Mouse (Mus musculus) kidney, postnatal 36 days (tissue): ENCODE data around the gene Cd86.

ENCODE experiments used
- DNase-seq, 2 experiments: peaks; one replicate each; pipeline ENCODE4 v3.0.0; 2021 to 2022; ENCODE audit warnings: mixed read lengths in 2 of 2

The Cd86 gene

DNA sequence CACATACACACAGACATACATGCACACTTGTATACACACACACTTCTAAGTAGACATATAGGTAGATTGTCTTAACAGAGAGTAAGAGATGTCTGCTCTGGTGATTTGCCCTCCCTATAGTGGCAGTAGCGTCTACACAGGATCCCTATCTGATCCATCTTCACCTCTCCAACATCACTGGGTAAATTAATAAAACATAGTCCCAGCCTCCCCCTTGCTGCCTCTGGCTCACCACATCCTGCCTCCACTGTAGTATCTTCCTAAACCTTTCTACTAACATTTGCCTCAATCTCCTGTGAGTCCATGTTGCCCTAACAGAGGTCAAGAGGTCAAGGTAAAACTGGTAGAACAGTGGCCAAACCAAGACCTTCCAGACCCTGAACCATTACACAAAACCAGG, 10.7 kb downstream of the Cd86 start:
- no peak for DNase-seq

DNA sequence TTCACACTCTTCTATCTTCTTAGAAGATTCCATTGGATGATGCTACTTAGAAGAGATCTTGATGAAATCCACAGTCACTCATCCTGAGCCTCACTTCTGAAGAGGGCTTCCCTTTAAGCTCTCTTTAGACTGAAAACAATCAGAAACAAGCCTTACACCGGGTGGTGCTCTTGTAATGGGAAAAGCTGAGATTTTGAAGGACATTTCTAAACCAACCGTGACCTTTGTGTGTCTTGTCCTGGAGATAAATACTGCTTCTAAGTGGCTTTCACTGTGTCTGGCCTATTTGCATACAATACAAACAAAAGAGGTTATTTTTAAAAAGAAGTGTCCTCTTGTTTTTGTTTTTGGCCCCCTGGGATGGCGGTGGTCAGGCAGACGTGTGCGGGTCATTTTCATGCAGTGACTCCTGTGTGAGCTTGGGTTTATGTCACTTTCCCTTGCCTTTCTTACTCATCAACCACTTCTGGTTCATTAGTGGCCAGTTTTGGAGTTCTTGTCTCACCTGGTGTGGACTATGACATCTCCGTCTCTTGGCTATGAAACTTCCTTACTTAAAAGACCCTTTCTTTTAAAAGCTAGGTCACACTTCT, 14.6 kb downstream of the Cd86 start:
- no peak for DNase-seq

DNA sequence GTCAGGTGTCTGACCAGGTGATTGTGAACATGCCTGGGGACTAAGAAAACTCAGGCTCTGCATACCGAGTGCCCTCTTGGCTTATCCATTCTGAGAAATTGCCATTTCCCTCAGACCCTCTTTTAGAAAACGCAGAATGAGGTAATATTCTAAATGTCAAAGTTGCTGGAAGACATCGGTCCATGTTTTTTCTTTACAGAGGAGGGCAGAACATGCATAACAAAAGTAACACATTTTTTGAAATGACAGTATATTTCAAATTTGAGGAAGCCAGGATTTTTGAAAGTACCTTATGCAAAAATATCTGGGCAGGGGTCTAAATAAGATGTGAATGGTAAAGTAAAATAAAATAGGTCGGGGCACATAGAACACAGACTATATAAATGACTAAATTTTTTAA, 15.4 kb downstream of the Cd86 start:
- DNase-seq, result no peak

DNA sequence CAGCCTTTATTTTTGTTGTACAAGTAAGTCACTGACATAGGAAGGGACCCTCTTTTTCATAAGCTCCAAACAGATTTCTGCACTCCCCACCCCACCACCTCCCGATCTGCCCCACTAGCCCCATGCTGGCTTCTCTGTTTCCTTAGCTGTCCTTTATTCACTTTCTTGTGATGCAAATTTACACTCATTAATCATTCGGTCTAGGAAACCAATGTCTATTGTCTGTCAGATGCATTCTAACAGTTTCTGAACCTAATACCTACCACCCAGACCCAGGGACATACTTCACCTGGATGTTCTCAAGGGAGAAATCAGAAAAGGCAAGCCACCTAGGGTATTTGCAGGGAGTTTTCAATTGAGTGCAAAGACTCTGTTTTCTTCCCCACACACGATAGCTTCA, 16.6 kb downstream of the Cd86 start:
- DNase-seq, result no peak

DNA sequence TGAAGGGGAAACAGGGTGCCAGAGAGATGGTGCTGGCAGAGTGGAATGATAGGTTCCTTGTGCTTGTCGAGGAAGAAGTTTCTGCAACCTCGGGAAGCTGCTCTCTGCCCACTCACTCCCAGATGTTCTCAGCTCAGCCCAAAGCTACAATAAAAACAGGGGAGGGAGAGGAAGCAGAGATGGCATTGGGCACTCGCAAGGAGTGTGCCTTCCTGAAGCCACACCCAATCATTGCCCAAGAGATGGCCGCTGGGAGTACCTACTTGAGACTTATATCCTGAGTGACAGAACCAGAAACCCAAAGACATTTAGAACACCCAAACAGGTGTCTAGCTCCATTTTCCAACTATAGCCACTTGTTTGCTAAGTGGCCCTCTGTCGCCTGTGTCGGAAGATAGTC, 20.8 kb downstream of the Cd86 start:
- no peak for DNase-seq

DNA sequence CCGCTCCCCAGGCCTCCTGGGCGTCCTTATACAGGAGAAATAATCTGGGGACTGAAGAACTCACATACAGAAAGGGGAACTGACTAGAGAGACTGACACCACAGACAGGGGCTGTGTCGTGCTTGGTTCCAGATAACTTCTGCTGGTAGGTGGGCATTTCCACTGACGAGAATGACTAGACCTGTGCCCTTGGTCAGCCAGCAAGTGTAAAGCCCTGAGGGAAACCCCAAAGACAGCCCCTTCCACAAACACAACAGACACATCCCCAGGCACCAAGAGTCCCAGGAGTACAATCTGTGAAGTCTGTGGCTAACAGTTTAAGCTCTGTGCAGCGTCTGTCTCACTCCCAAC, 23.2 kb downstream of the Cd86 start:
- no peak for DNase-seq

DNA sequence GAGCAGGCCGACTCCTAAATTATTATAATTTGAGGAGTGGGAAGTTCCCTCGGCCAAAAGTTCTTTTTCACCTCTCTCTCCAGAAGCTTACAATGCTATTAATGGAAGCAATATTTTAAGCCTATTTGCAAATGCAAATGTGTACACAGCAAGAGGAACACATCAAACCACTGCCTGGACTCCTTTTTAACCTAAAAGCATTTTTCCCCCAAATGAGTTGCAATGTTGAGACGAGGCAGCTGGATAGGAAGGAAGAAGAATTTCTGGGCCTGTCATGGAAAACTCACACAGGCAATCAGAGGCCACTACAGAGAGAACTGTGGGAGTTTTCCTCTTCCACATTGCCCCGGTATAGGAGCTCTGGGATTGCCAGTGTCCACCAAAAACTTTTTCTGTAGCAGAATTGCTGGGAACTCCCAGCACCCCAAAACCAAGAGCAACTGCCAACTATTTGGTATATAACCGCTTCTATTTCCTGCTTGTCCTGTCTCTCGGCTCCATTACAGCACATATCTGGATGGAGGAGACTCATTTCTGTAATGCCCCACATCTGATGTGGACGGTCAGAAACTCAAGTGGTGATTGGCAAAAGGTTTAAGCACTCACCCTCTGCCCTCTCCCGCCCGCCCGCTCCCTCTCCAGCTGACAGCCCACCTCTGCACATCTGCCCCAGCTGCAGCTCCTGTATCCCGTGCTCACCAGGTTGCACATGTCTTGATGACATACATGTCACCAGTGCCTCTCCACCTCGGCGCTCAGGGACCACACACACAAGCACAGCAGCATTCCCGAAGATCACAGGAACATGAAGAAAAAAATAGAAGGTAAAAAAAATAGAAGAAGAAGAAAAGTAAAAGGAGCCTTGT, 23.8 kb downstream of the Cd86 start:
- no peak for DNase-seq

DNA sequence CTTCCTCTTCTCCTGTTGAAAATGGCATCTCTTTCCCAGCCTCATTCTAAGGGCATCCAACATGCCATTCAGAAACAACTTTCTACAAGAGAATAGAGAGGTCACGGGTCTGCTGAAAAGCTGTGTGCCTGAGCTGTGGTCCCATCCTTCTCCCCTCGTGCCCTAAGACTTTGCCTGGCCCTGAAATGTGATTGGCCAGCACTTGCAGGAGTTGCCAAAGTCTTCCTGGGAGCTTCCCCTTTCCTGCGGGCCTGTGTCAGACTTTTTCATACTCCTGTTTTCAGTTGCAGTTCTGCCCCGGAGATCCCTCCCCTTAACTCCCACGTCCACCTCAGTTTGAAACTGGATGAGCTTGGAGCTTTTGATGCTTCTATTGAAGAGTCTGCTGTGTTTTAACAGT, 24.9 kb downstream of the Cd86 start:
- no peak for DNase-seq

DNA sequence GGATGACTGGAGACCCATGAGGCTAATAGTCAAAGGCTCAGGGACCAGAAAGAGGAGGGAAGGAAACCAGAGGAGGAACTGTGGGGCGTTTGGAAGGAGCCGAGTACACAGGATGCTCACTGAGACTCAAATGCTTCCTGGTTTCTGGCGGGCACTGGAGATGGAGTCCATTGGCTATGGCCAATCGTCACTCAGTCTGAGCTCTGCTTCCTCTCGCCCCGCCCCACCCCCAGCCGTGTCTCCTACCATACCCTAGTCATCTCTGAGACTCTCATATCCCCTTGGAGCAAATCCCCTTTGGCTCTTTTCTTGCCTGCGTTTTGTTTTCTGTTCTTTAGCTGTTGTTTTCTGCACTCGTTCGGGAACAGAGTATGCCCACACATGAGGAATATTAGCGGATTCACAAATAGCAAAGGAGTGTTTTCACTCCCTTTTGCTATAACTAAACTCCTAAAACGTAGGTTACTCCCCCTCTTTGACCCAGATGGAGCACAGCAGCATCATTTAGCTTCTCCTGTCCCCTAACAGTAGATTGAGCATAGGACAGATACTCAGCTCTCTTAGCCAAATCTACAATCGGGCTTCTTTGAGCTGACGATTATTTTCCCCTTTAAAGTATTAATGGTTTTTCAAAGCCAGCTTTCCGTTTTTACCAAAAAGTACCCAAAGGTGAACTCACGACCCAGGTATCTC, 25.9 kb downstream of the Cd86 start:
- DNase-seq, result no peak

DNA sequence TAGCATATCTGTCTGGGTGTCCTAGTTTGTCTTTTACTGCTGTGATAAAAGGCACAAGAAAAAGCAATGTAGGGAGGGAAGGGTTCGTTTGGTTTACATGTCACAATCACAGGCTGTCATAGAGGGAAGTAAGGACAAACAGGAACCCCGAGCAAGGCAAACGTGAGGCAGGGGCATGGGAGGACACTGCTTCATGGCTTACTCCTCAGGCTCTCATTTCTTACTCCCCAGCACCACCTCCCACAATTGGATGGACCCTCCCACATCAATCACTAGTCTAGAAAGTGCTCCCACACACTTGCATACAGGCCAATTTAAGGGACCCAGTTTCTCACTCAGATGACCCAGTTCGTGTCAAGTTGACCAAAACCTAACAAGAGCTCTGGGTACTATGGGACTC, 29.1 kb downstream of the Cd86 start:
- no peak for DNase-seq

DNA sequence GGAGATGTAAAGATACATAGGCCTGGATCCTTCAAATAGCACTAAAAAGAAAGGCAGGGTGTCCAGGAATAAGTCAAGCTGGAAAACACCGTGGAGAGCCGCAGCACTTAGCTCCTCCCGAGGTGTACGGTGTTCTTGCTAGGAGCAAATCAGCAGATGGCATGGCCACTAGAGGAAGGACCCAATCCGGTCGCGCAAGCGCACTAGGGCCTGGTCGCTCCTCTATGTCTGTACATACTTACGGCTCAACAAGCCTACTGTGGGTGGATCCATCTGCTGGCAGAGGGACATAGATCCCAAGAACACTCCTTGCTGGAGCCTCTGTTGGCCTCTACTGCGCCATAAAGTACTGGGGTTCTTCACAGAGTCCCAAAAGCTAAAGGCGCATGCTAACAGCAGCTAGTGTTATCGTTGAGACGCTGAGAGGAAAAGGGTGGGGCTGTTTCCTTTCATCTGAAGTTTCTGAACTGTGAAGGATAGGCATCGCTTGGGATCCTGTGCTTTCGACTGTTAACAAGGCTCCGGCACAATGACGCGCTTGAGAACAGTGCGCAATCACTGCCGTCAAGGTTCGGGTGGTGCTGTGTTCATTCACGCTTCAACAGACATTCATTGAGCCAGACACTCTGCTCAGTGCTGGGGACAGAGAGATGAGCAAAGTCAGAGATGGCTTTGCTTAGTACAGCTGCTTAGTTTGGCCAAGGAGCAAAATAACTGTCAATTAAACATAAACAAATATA, 30.7 kb downstream of the Cd86 start:
- DNase-seq, result no peak

DNA sequence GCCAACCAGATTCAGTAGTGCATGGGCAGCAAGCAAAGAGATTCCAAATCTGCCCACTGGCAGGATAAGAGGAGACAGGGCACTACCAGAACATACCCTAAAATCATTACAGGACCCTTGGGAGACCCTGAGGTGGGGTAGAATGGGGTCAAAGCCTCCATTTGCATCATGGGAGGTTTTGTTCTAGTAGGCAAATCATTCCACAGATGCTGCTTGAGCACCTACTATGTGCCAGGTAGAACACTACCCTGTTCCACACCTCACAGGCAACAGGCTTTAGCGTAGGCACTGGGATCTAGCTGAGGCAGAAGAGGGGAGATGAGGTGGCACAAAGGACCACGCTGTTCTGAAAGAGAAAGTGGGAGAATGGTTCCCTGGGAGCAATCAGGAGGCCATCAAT, 31.5 kb downstream of the Cd86 start:
- DNase-seq, result no peak

DNA sequence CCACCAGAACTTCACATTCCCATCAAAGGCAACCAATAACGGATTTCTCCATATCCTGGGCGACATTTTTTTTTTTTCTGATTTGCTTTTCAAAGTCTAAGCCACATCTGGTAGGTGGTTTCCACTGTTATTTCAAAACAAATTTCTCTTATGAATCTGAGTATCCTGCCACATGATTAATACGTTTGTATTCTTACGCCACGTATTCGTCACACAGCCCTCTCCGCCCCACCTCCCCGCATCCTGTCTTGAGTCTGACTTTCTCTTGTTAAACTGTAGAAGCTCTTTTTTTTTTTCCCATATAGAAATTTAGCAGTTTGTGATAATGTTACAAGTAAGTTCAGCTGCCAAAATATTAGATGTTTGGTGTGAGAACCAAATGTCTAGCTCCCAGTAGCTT, 33.7 kb downstream of the Cd86 start:
- DNase-seq, result no peak

DNA sequence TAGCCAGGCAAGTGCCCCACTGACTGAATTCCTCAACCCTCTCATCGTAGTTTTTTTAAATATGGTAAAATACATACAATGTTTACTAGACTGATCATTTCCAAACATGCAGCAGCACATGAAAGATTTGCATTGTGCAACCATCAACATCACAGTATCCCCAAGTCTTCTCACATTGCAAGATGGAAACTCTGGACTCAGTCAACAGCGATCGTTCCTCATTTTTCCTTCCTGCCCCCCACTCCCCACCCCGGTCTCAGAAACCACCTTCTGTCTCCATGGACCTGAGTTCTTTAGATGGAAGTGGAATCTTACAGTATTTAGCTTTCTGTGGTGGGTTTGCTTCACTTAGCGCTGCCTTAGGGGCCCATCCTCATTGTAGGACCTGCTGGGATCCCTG, 34.3 kb downstream of the Cd86 start:
- DNase-seq, result no peak

DNA sequence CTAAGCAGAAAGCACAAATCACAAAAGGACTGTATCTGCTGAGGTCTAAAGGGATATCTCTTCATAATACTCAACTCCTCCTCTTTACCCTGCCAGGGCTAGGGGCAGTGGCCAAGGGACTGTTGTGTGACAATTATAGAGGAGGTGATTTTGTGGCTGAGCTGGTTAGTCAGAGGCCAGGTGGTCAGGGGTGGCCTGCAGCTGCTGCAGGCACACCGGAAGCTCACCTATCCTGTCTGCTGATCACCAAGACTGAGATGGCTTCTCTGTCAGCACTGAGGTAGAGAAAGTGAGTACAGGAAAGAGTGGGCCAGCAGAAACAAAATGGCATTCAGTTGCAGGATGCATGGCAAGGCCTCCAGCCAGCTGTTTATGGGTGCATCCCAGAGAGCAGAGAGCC, 38.1 kb downstream of the Cd86 start:
- no peak for DNase-seq

DNA sequence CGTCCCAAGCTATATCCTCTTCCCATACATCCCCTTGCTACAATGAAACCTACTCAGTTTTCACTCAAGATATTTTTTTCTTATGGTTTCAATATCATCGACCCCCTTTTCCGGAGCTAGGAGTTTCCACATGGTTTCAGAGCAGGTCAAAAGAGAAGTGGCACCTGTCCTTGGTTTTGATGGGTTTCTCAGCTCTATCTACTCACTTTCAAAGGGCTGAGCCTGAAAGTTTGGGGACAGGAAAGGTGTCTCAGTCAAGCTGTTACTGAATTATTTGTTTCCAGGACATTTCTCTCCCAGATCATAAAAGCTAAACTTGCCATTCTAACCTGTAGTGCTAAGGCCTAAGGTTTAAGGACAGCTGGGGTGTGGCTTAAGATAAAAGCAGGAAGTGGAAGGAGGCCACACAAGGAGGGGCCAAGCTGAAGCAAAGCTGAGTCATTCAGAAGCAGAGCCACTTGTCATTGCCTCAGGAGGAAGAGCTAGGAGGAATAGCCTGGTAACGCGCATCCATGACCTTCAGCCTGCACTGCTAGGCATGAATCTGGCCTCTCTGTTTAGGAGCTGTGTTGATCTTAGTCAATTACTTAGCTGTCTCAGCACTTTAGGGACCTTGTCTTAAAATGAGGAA, 39.2 kb downstream of the Cd86 start:
- no peak for DNase-seq

DNA sequence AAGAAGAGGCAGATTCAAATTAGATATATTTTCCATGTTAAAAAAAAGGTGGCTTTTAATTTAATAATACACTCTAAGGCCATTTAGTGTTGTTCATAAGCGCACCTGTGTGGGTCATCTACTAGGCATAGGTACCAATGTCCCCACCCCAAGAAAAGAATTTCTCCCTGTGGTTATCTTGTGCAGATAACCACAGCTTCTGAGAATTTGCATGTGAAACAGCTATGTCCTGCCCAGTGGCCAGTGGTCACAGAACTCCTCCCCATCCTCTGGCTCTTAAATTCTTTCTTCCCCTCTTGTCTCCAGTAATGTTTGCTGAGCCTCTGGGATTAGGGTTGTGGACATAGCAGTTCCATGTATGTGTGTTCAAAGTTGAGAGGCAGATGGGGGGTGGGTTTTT, 40.0 kb downstream of the Cd86 start:
- no peak for DNase-seq

DNA sequence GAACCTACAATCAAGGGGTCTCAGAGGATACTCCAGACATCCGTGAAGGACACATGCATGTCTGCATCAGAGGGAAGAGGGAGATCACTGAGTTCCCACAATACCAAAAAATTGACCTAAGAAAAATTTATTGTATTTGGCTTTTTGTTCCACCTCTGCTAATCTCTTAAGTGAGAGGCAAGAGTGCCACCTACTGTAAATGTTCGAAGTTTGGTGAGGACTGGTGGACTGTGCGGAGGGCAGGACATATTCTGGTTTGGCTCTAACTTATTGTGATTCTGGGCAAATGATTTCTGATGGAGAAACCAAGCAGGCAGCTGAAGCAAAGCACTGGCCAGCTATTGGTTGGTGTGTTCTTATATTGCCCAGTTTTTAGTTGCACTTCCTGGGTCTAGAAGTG, 43.6 kb downstream of the Cd86 start:
- peak; percentile 25 to 48 for DNase-seq

DNA sequence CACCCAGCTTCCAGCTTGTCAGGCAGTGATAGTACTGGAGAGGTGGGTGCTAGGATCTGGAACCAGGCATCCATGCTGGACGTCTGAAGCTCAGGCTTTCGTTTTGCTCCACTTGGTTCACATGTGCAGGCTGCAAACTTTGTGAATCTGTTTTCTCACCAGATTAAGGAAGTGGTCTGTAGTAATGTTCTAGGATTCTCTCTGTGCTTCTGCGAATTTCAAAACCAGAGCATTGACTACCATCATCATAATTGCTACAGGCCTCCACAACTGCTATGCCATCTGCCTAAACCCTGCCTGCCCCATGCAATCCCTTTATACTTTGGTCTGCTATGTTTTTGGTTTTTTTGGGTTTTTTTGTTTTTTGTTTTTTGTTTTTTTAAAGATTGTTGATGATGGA, 44.8 kb downstream of the Cd86 start:
- no peak for DNase-seq

DNA sequence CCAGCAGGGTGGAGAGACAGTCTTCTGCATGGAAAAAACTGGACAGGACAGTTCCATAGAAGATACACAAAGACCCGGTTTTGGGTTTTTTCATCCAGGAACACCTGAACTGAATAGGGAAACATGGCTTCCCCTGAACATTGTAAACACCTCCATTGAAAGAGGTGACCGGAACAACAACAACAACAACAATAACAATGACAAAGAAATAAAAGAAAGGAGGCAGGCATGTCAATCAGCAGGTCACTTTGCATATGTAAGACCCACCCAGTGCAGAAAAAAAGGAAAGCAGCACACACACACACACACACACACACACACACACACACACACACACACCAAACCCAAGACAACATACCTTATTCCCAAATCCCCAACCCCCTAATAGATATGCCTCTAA, 52.2 kb downstream of the Cd86 start:
- no peak for DNase-seq

DNA sequence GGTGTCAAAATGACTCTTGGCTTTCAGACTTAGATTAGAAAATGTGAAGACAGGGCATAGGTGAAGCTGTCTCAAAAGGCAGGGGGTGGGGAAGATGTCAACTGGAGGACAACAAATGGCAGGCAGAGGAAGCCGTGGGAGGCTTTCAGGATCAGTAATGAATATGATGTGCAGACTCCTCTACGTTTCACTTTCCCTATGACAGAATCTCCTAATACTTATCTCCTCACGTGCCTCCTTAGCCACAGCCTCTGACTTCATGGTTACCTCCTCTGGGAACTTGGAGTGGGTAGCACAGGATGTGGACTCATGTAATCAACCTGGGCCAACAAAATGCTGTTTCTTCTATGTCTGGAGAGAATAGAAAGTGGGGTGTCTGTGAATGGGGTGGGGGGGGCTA, 63.2 kb downstream of the Cd86 start:
- DNase-seq, result no peak

DNA sequence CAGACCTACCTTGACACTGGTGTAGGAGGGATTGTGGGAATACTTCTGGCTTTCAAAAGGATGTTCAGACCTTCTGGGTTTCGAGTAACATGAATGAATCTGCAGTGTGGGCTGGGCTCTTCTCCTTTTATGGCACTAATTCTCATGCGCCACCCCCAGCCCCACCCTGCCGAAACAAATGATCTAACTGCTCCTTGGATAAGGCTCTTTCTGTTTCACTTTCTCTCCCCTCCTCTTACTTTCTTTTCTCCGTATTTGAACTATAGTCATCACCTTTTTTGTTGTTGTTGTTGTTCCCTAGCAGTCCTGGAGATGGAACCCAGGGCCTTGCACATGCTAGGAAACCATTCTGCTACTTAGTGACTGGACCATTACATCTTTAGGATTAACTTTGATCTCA, 67.6 kb downstream of the Cd86 start:
- no peak for DNase-seq
